Mouse (Mus musculus): Measurements from ENCODE around the gene Cyp3a57. TPM values are rescaled to one million over a fixed set of nuclear protein-coding genes. Genes with fewer than 3 reads are reported as not detected.
"Not testable (repeated sequence)": the region's sequence is repeated elsewhere in the genome, so short reads cannot be mapped to it uniquely, and the experiment has no call there.

The Cyp3a57 gene
- polyA plus RNA-seq (2014; fragmentation: Nextera tagmentation; extraction: Ambion mirVana): not detected in 2 replicates

- no peaks in the 10 kb centered on the region for H3K4me1 ChIP-seq (ENCODE audit: control insufficient read depth, insufficient read depth, low read length)
Observed at GRCm38 (mm10) chr5:145344941-145345340, at the start of gene Cyp3a57. Cyp3a57 (plus strand) TSS chr5:145345279.

GRCm38 (mm10) chr5:145300469-145300868, 44.6 kb upstream of the Cyp3a57 start:
- ATAC-seq (ENCODE audit: low FRiP score, low TSS enrichment): no peak
- H3K9me3 ChIP-seq (ENCODE audit: control insufficient read depth, low read length): no peaks in the 10 kb centered on the region

More at GRCm38 (mm10) chr5:145344941-145345340, at the start of gene Cyp3a57:
- WGBS: 79% methylated on average over 1 of the region's 1 CpGs
- H3K4me3 ChIP-seq (ENCODE audit: low read length): no peak within 1 kb of the TSS
- no peak within 1 kb of the TSS for H3K27ac ChIP-seq (ENCODE audit: low read depth, low read length)
- H3K4me2 ChIP-seq (replicated peaks; ENCODE audit: low read depth, low read length): no peak within 1 kb of the TSS
- no peak within 1 kb of the TSS for H3K9ac ChIP-seq (ENCODE audit: low read depth, low read length)
- H3K9me3 ChIP-seq (ENCODE audit: control insufficient read depth, low read length): no peaks in the 10 kb centered on the region
- no peaks in the 10 kb centered on the region for H3K36me3 ChIP-seq (ENCODE audit: control insufficient read depth, insufficient read depth, low read length)
- no peaks in the 10 kb centered on the region for H3K27me3 ChIP-seq (ENCODE audit: control insufficient read depth, insufficient read depth, low read length)
- no peak for ATAC-seq (ENCODE audit: low FRiP score, low TSS enrichment)

DNA sequence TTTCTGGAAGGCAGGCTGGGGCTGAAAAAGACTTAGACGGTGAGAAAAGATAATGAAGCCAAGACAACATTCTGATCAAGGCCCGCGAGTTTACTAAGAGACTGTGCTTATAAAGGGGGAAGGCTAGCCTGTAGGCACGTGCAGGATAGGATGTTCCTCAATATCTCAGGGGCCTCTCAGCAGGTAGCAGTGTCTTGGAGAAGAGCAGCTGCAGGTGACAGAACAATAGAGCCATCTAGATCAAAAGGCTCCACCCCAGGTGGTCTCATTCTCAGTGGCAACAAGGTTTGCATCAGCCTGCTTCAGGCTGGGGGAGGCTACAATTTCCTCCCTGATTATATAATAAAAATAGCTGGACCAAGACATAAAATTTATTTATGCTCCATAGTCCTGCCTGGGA, 43.3 kb upstream of the Cyp3a57 start:
- H3K4me2 ChIP-seq (replicated peaks; ENCODE audit: low read depth, low read length); H3K36me3 ChIP-seq (ENCODE audit: control insufficient read depth, insufficient read depth, low read length); H3K9ac ChIP-seq (ENCODE audit: low read depth, low read length); H3K27me3 ChIP-seq (ENCODE audit: control insufficient read depth, insufficient read depth, low read length); H3K27ac ChIP-seq (ENCODE audit: low read depth, low read length); H3K9me3 ChIP-seq (ENCODE audit: control insufficient read depth, low read length); H3K4me3 ChIP-seq (ENCODE audit: low read length); ATAC-seq (ENCODE audit: low FRiP score, low TSS enrichment); H3K4me1 ChIP-seq (ENCODE audit: control insufficient read depth, insufficient read depth, low read length): not testable (repeated sequence)
- 68% methylated on average over 4 of the region's 4 CpGs for whole genome bisulfite sequencing

More at GRCm38 (mm10) chr5:145300469-145300868, 44.6 kb upstream of the Cyp3a57 start:
- H3K4me1 ChIP-seq (ENCODE audit: control insufficient read depth, insufficient read depth, low read length): no peaks in the 10 kb centered on the region
- H3K9ac ChIP-seq (ENCODE audit: low read depth, low read length): no peak overlapping the region
- H3K4me2 ChIP-seq (replicated peaks; ENCODE audit: low read depth, low read length): no peak overlapping the region
- H3K27me3 ChIP-seq (ENCODE audit: control insufficient read depth, insufficient read depth, low read length): no peaks in the 10 kb centered on the region
- H3K36me3 ChIP-seq (ENCODE audit: control insufficient read depth, insufficient read depth, low read length): no peaks in the 10 kb centered on the region
- no peak overlapping the region for H3K4me3 ChIP-seq (ENCODE audit: low read length)
- H3K27ac ChIP-seq (ENCODE audit: low read depth, low read length): no peak overlapping the region

DNA sequence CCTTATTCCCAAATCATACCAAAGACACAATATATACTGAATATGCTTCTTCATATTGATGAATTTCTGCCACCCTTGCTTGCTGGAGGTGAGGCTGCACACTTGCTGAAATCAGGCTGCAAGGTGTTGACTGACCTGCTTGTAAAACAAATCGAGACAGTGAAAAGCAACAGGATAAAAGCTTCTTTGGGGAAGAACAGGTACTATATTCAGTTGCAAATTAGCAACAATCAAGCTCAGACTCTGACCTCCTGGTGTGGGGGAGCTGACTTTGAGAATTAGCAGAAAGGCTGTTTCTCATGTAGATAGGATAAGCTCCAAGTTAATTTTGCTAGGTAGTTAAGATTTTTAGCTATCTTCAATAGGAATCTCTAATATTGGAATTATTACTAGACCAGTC, 42.7 kb upstream of the Cyp3a57 start:
- Histone ChIP-seq H3K36me3 (ENCODE audit: control insufficient read depth, insufficient read depth, low read length) (no peaks in the 10 kb centered on the region), H3K9me3 (ENCODE audit: control insufficient read depth, low read length) (no peaks in the 10 kb centered on the region), H3K4me2 (replicated peaks; ENCODE audit: low read depth, low read length) (no peak overlapping the region), H3K27ac (ENCODE audit: low read depth, low read length) (no peak overlapping the region), H3K27me3 (ENCODE audit: control insufficient read depth, insufficient read depth, low read length) (no peaks in the 10 kb centered on the region), H3K9ac (ENCODE audit: low read depth, low read length) (no peak overlapping the region), H3K4me3 (ENCODE audit: low read length) (no peak overlapping the region), H3K4me1 (ENCODE audit: control insufficient read depth, insufficient read depth, low read length) (no peaks in the 10 kb centered on the region)
- no peak for ATAC-seq (ENCODE audit: low FRiP score, low TSS enrichment)
- WGBS: 82% methylated on average over 1 of the region's 1 CpGs

DNA sequence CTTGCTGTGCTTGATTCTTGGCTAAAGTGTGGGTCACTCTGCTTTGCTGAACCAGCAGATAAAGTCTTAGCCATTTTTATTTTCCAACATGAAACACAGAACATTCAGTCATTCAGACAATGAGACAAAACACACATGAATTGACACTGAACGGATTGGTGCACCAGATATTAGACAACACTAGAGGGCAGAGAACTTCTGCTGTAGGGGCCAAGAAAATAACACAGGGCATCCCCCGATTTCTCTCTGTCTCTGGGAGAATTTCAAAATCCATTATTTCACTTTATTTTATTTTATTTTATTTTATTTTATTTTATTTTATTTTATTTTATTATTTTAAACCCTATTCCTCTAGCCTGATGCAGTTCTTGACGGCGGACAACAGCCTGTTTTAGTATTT, 38.1 kb upstream of the Cyp3a57 start:
- not testable (repeated sequence) for ATAC-seq (ENCODE audit: low FRiP score, low TSS enrichment); H3K27me3 ChIP-seq (ENCODE audit: control insufficient read depth, insufficient read depth, low read length); H3K4me1 ChIP-seq (ENCODE audit: control insufficient read depth, insufficient read depth, low read length); H3K4me3 ChIP-seq (ENCODE audit: low read length); H3K36me3 ChIP-seq (ENCODE audit: control insufficient read depth, insufficient read depth, low read length); H3K27ac ChIP-seq (ENCODE audit: low read depth, low read length); H3K4me2 ChIP-seq (replicated peaks; ENCODE audit: low read depth, low read length); H3K9me3 ChIP-seq (ENCODE audit: control insufficient read depth, low read length); H3K9ac ChIP-seq (ENCODE audit: low read depth, low read length)
- 95% methylated on average over 4 of the region's 4 CpGs for WGBS

DNA sequence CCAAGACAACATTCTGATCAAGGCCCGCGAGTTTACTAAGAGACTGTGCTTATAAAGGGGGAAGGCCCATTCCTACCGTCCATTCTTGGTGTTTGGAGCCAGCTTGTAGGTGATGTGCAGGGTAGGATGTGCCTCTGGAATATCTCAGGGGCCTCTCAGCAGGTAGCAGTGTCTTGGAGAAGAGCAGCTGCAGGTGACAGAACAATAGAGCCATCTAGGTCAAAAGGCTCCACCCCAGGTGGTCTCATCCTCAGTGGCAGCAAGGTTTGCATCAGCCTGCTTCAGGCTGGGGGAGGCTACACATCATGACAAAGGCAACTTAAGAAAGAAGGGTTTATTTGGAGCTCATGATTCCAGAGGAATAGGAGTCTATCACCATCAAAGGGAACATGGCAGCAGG, 37.3 kb upstream of the Cyp3a57 start:
- not testable (repeated sequence) for H3K27ac ChIP-seq (ENCODE audit: low read depth, low read length); H3K9me3 ChIP-seq (ENCODE audit: control insufficient read depth, low read length); ATAC-seq (ENCODE audit: low FRiP score, low TSS enrichment); H3K4me3 ChIP-seq (ENCODE audit: low read length); H3K27me3 ChIP-seq (ENCODE audit: control insufficient read depth, insufficient read depth, low read length); H3K36me3 ChIP-seq (ENCODE audit: control insufficient read depth, insufficient read depth, low read length); H3K4me2 ChIP-seq (replicated peaks; ENCODE audit: low read depth, low read length); H3K9ac ChIP-seq (ENCODE audit: low read depth, low read length); H3K4me1 ChIP-seq (ENCODE audit: control insufficient read depth, insufficient read depth, low read length)
- 84% methylated on average over 3 of the region's 3 CpGs for WGBS

GRCm38 (mm10) chr5:145313845-145314244, 31.2 kb upstream of the Cyp3a57 start:
- Histone ChIP-seq H3K9ac (ENCODE audit: low read depth, low read length) (no peak overlapping the region), H3K4me2 (replicated peaks; ENCODE audit: low read depth, low read length) (no peak overlapping the region), H3K36me3 (ENCODE audit: control insufficient read depth, insufficient read depth, low read length) (no peaks in the 10 kb centered on the region), H3K9me3 (ENCODE audit: control insufficient read depth, low read length) (no peaks in the 10 kb centered on the region), H3K4me3 (ENCODE audit: low read length) (no peak overlapping the region), H3K27me3 (ENCODE audit: control insufficient read depth, insufficient read depth, low read length) (no peaks in the 10 kb centered on the region), H3K4me1 (ENCODE audit: control insufficient read depth, insufficient read depth, low read length) (no peaks in the 10 kb centered on the region), H3K27ac (ENCODE audit: low read depth, low read length) (no peak overlapping the region)
- no peak for ATAC-seq (ENCODE audit: low FRiP score, low TSS enrichment)

DNA sequence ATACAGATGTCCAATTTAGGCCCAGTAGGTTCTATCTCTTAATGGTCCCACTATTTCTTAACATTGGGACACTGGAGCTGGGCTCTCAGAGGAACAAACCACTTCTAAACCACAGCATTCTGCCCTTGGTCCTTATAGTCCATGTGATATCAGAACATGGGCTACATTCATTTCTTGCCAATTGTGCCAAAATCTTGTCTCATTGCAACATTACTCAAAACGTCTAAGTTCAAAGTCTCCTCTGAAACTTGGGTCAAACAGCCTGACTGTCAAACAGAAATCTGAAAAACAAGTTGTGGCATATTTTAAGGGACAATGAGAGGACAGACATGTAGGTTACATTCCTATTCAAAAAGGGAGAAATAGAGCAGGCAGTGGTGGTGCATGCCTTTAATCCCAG, 27.9 kb upstream of the Cyp3a57 start:
- Histone ChIP-seq H3K4me2 (replicated peaks; ENCODE audit: low read depth, low read length) (no peak overlapping the region), H3K9me3 (ENCODE audit: control insufficient read depth, low read length) (no peaks in the 10 kb centered on the region), H3K36me3 (ENCODE audit: control insufficient read depth, insufficient read depth, low read length) (no peaks in the 10 kb centered on the region), H3K27me3 (ENCODE audit: control insufficient read depth, insufficient read depth, low read length) (no peaks in the 10 kb centered on the region), H3K9ac (ENCODE audit: low read depth, low read length) (no peak overlapping the region), H3K4me3 (ENCODE audit: low read length) (no peak overlapping the region), H3K4me1 (ENCODE audit: control insufficient read depth, insufficient read depth, low read length) (no peaks in the 10 kb centered on the region), H3K27ac (ENCODE audit: low read depth, low read length) (no peak overlapping the region)
- ATAC-seq (ENCODE audit: low FRiP score, low TSS enrichment): no peak
- 91% methylated on average over 1 of the region's 1 CpGs for WGBS

DNA sequence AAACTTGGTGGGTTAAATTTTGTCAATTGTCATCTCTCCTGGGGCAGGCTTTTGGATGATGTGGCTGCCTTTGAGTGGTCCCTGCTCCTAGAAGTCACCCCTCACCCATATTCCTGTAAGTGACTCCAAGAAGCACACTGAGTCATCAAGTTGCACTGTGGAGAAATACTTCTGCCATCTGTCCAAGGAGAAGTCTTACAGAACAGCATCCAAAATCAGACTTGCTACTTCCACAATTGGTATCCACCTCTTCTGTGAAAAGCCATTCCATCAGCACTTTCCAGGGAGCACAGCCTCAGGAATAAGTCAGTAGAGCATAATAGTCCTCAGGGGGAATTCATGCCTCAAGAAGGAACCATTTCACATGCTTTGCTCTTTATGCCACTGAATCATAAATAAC, 6.3 kb upstream of the Cyp3a57 start:
- H3K9ac ChIP-seq (ENCODE audit: low read depth, low read length); H3K4me1 ChIP-seq (ENCODE audit: control insufficient read depth, insufficient read depth, low read length); H3K27me3 ChIP-seq (ENCODE audit: control insufficient read depth, insufficient read depth, low read length); ATAC-seq (ENCODE audit: low FRiP score, low TSS enrichment); H3K4me3 ChIP-seq (ENCODE audit: low read length); H3K9me3 ChIP-seq (ENCODE audit: control insufficient read depth, low read length); H3K27ac ChIP-seq (ENCODE audit: low read depth, low read length); H3K4me2 ChIP-seq (replicated peaks; ENCODE audit: low read depth, low read length); H3K36me3 ChIP-seq (ENCODE audit: control insufficient read depth, insufficient read depth, low read length): not testable (repeated sequence)

GRCm38 (mm10) chr5:145349697-145350096, 4.6 kb downstream of the Cyp3a57 start:
- no peak overlapping the region for H3K9ac ChIP-seq (ENCODE audit: low read depth, low read length)
- H3K4me3 ChIP-seq (ENCODE audit: low read length): no peak overlapping the region
- ATAC-seq (ENCODE audit: low FRiP score, low TSS enrichment): no peak
- no peaks in the 10 kb centered on the region for H3K9me3 ChIP-seq (ENCODE audit: control insufficient read depth, low read length)
- H3K4me1 ChIP-seq (ENCODE audit: control insufficient read depth, insufficient read depth, low read length): no peaks in the 10 kb centered on the region
- H3K27ac ChIP-seq (ENCODE audit: low read depth, low read length): no peak overlapping the region
- H3K4me2 ChIP-seq (replicated peaks; ENCODE audit: low read depth, low read length): no peak overlapping the region
- H3K36me3 ChIP-seq (ENCODE audit: control insufficient read depth, insufficient read depth, low read length): no peaks in the 10 kb centered on the region
- no peaks in the 10 kb centered on the region for H3K27me3 ChIP-seq (ENCODE audit: control insufficient read depth, insufficient read depth, low read length)

Data from kidney, embryonic 14.5 days (tissue).